Comparison of ENCODE assay signal across 22 mouse cellular contexts in genomic region chr6:53233777-53234176, GRCm38 (mm10). TPM values are rescaled to one million over a fixed set of nuclear protein-coding genes. Genes with fewer than 3 reads are reported as not detected.
DNase-seq lines count a peak whose midpoint lies in the region; ATAC-seq lines count a peak whose summit lies in the region.
"Had no signal": no experiment of that assay in that cellular context is flagged by ENCODE, and none has a peak within 500 bp of the region (broad histone marks: within the 10 kb centered on the region; RNA-seq: fewer than 3 reads in every experiment).

No protein-coding gene starts in this region.

- no peak overlapping the region for H3K4me3 ChIP-seq in heart, embryonic 11.5 days (ENCODE audit: low read depth, low read length)
- H3K4me3 ChIP-seq in midbrain, embryonic 11.5 days (ENCODE audit: low read depth, low read length): no peak overlapping the region
- no peak overlapping the region for H3K4me3 ChIP-seq in midbrain, embryonic 10.5 days
- no peak overlapping the region for H3K4me3 ChIP-seq in forebrain, embryonic 13.5 days
- H3K4me3 ChIP-seq: embryonic facial prominence, embryonic 12.5 days; embryonic facial prominence, embryonic 15.5 days; forebrain, embryonic 15.5 days; heart, embryonic 13.5 days; hindbrain, embryonic 12.5 days; hindbrain, embryonic 15.5 days had no signal

- no peak for ATAC-seq in heart, embryonic 11.5 days (replicated peaks; ENCODE audit: insufficient number of reproducible peaks, low FRiP score, low TSS enrichment)
- no peak for ATAC-seq in midbrain, embryonic 11.5 days (ENCODE audit: low FRiP score)
- ATAC-seq in forebrain, embryonic 13.5 days: no peak
- ATAC-seq: forebrain, embryonic 15.5 days; intestine, postnatal 0 days; Patski had no signal

- no peaks in the 10 kb centered on the region for H3K4me1 ChIP-seq in heart, embryonic 11.5 days (ENCODE audit: control insufficient read depth, insufficient read depth, low read length)
- no peaks in the 10 kb centered on the region for H3K4me1 ChIP-seq in midbrain, embryonic 11.5 days (ENCODE audit: control insufficient read depth, insufficient read depth, low read length)
- 0 out of 2 replicates have a peak, but pooled peaks cover 3% of the 10 kb centered on the region for H3K4me1 ChIP-seq in midbrain, embryonic 10.5 days
- peaks cover 22% of the 10 kb centered on the region for H3K4me1 ChIP-seq in forebrain, embryonic 13.5 days
- H3K4me1 ChIP-seq: embryonic facial prominence, embryonic 15.5 days; heart, embryonic 13.5 days had no signal

- H3K27me3 ChIP-seq in heart, embryonic 11.5 days (ENCODE audit: control insufficient read depth, insufficient read depth, low read length): no peaks in the 10 kb centered on the region
- H3K27me3 ChIP-seq in midbrain, embryonic 11.5 days (ENCODE audit: control insufficient read depth, insufficient read depth, low read length): no peaks in the 10 kb centered on the region
- H3K27me3 ChIP-seq in midbrain, embryonic 10.5 days (ENCODE audit: low read depth, poor library complexity, severe bottlenecking): no peaks in the 10 kb centered on the region
- H3K27me3 ChIP-seq in forebrain, embryonic 13.5 days: no peaks in the 10 kb centered on the region
- H3K27me3 ChIP-seq: embryonic facial prominence, embryonic 12.5 days; embryonic facial prominence, embryonic 15.5 days; forebrain, embryonic 15.5 days; heart, embryonic 13.5 days; hindbrain, embryonic 12.5 days; hindbrain, embryonic 15.5 days; Patski had no signal

- no peaks in the 10 kb centered on the region for H3K9me3 ChIP-seq in heart, embryonic 11.5 days (replicated peaks; ENCODE audit: control insufficient read depth, low read length)
- no peaks in the 10 kb centered on the region for H3K9me3 ChIP-seq in midbrain, embryonic 11.5 days (ENCODE audit: control insufficient read depth, low read length)
- no peaks in the 10 kb centered on the region for H3K9me3 ChIP-seq in midbrain, embryonic 10.5 days (replicated peaks)
- H3K9me3 ChIP-seq in forebrain, embryonic 13.5 days (replicated peaks): no peaks in the 10 kb centered on the region
- H3K9me3 ChIP-seq: embryonic facial prominence, embryonic 12.5 days; embryonic facial prominence, embryonic 15.5 days; forebrain, embryonic 15.5 days; heart, embryonic 13.5 days; hindbrain, embryonic 12.5 days; hindbrain, embryonic 15.5 days had no signal

- H3K27ac ChIP-seq in heart, embryonic 11.5 days (ENCODE audit: low read depth, low read length): no peak overlapping the region
- H3K27ac ChIP-seq in midbrain, embryonic 11.5 days (ENCODE audit: low read depth, low read length): no peak overlapping the region
- no peak overlapping the region for H3K27ac ChIP-seq in midbrain, embryonic 10.5 days (replicated peaks)
- H3K27ac ChIP-seq in forebrain, embryonic 13.5 days: no peak overlapping the region
- H3K27ac ChIP-seq: embryonic facial prominence, embryonic 12.5 days; embryonic facial prominence, embryonic 15.5 days; forebrain, embryonic 15.5 days; heart, embryonic 13.5 days; hindbrain, embryonic 12.5 days; hindbrain, embryonic 15.5 days had no signal

- no peaks in the 10 kb centered on the region for H3K36me3 ChIP-seq in heart, embryonic 11.5 days (ENCODE audit: control insufficient read depth, insufficient read depth, low read length)
- H3K36me3 ChIP-seq in midbrain, embryonic 11.5 days (ENCODE audit: control insufficient read depth, insufficient read depth, low read length): no peaks in the 10 kb centered on the region
- H3K36me3 ChIP-seq in midbrain, embryonic 10.5 days: no peaks in the 10 kb centered on the region
- no peaks in the 10 kb centered on the region for H3K36me3 ChIP-seq in forebrain, embryonic 13.5 days (ENCODE audit: poor library complexity, severe bottlenecking)
- H3K36me3 ChIP-seq: embryonic facial prominence, embryonic 12.5 days; embryonic facial prominence, embryonic 15.5 days; forebrain, embryonic 15.5 days; heart, embryonic 13.5 days; hindbrain, embryonic 12.5 days; hindbrain, embryonic 15.5 days had no signal

- peak; percentile 6 to 17 for DNase-seq in heart, adult 18-20 months
- DNase-seq in midbrain, embryonic 11.5 days (ENCODE audit: low spot score, missing footprints): peak; percentile 53
- DNase-seq in midbrain, embryonic 10.5 days (ENCODE audit: low spot score): no peak
- peak; percentile 48 for DNase-seq in R1 (ENCODE audit: low read depth, low spot score)
- DNase-seq: adrenal gland, adult 2 months; adrenal gland, postnatal 14 days; cerebellum, adult 11 months; cerebellum, adult 2 months; cerebellum, adult 9-11 months; cerebellum, postnatal 25 days; gastrocnemius, postnatal 25 days; kidney, adult 2 months had no signal

- H3K9ac ChIP-seq in heart, embryonic 11.5 days (ENCODE audit: low read depth, low read length): no peak overlapping the region
- no peak overlapping the region for H3K9ac ChIP-seq in midbrain, embryonic 11.5 days (ENCODE audit: low read length)
- H3K9ac ChIP-seq in forebrain, embryonic 13.5 days: no peak overlapping the region
- H3K9ac ChIP-seq: embryonic facial prominence, embryonic 12.5 days; embryonic facial prominence, embryonic 15.5 days; forebrain, embryonic 15.5 days; heart, embryonic 13.5 days; hindbrain, embryonic 12.5 days; hindbrain, embryonic 15.5 days had no signal

- H3K4me2 ChIP-seq in heart, embryonic 11.5 days: no peak overlapping the region
- H3K4me2 ChIP-seq in midbrain, embryonic 11.5 days: no peak overlapping the region
- no peak overlapping the region for H3K4me2 ChIP-seq in forebrain, embryonic 13.5 days
- H3K4me2 ChIP-seq: embryonic facial prominence, embryonic 12.5 days; embryonic facial prominence, embryonic 15.5 days; forebrain, embryonic 15.5 days; heart, embryonic 13.5 days; hindbrain, embryonic 12.5 days; hindbrain, embryonic 15.5 days had no signal

- 63% methylated on average over 4 of the region's 4 CpGs for WGBS in heart, embryonic 11.5 days (ENCODE audit: insufficient replicate concordance)
- WGBS in midbrain, embryonic 11.5 days: 62% methylated on average over 4 of the region's 4 CpGs
- WGBS in midbrain, embryonic 10.5 days: 66% methylated on average over 4 of the region's 4 CpGs
- 76% methylated on average over 4 of the region's 4 CpGs for WGBS in forebrain, embryonic 13.5 days

RNA-seq across cellular contexts. Expression of gene Creb5, which starts 53.3 kb away (rescaled TPM):
- 1 to 10 TPM; 5.6 to 6.8 TPM for total RNA-seq in heart, adult 18-20 months (2021)
- 26.1 and 30.3 TPM in 2 replicates for polyA plus RNA-seq in heart, embryonic 11.5 days (2014; fragmentation: Nextera tagmentation; extraction: Ambion mirVana)
- polyA plus RNA-seq in midbrain, embryonic 11.5 days (2014; fragmentation: Nextera tagmentation; extraction: Ambion mirVana): 3.8 and 4.1 TPM in 2 replicates
- polyA plus RNA-seq in midbrain, embryonic 10.5 days (2016; fragmentation: Nextera tagmentation; extraction: Ambion mirVana): 4.8 and 5.4 TPM in 2 replicates
- 31.6 and 31.7 TPM in 2 replicates for polyA plus RNA-seq in forebrain, embryonic 13.5 days (2015; fragmentation: Nextera tagmentation; extraction: Ambion mirVana)
